Mouse (Mus musculus): ENCODE measurements at regions not wholly inside any gene's neighbourhood (a gene's known extent, or its start where the extent isn't known, plus 50 kb on each side); places are given as distances from the start of the nearest gene placed in this dataset.

DNA sequence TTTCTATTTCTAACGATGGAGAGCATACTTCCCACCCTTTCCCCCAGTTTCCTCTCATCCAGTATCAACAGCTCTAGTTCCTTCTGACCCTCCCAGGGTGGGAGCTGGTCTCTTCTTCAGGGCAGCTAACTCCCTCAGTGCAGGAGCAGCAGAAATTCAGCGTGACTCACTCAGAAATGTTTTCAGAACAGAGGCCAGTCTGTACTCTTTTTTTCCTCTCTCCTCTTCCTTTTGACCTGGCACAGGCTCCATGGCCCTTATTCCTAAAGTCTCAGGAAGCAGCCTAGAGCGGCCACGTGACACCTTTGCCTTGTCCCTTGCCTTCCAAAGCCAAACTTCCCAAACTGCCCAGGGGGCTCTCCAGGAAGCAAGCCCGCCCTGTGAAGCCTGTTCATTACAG, 55.4 kb downstream of the Pja1 start:
- no peak for DNase-seq (ENCODE audit: low spot score)

DNA sequence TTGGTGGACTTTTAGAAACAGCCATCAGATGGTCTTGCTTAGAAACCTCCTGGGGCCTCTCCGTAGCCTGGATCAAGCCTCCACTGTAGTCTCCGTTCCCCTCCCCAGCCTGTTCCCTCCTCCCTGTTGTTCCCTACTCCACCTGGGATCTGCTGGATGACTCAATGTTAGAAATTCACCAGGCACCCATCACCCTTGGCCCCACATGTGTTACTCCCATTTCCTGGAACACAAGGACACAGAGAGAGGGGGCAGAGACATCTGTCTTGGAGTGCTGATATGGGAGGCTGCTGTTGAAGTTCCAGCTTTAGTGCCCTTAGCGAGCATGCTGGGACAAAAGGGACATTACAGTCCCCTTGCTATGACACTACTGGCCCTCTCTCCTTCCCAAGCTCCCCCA, 60.1 kb downstream of the Pja1 start:
- DNase-seq (ENCODE audit: low spot score): no peak

DNA sequence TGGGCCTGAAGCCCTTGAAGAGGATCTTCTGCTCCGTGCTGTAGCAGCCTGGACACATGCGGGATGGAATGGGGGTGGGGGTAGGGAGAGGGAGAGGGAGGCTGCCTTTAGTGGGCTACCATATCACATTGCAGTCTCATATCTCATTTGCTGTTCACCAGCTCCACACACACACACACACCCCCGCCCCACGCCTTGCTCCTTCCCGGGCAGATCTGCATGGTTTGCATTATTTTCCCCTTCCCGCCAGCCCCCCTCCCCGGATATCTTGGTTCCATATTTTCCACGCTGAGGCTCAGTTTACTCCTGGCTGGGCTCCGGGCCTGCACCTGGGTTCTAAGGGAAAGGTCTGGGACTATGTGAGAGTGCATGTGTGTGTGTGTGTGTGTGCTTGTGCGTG, 61.2 kb downstream of the Pja1 start:
- no peak for DNase-seq (ENCODE audit: low spot score)

DNA sequence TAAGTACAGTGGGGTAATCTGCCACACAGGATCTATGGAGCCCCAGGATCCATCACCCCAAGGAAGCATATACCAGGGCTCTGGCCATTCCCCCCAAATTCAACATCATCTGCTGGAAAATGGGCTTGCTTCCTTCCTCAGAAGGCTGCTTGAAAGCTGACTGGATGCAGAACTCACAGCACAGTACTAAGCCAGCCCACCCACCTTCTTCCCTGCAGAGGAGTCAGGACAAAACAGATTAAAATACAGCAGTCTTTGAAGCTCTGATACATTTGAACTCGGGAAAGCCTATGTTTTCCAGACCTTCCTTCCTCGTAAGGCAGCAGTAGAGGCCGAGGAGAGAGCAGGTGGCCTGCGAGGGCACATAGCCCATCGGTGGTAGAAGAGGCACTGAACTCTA, 61.7 kb downstream of the Pja1 start:
- DNase-seq (ENCODE audit: low spot score): no peak

DNA sequence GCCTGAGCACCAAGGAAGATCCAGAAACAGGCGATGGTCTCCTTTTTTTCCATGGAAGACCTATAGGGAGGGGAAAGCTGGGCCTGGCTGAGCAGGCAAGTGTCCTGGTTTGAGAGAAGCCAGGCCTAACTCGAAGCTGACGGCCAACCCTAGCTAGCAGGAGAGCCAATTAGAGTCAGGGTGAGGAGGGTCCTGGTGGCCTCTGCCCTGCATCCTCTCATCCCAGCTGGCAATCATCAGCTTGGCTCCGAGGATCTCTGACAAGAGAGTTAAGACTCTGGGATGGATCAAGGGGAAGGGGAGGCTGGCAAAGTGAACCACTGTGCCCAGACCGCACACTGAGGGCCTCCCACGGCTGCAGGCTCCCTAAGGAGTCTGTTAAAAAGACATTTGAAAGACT, 62.3 kb downstream of the Pja1 start:
- no peak for DNase-seq (ENCODE audit: low spot score)

DNA sequence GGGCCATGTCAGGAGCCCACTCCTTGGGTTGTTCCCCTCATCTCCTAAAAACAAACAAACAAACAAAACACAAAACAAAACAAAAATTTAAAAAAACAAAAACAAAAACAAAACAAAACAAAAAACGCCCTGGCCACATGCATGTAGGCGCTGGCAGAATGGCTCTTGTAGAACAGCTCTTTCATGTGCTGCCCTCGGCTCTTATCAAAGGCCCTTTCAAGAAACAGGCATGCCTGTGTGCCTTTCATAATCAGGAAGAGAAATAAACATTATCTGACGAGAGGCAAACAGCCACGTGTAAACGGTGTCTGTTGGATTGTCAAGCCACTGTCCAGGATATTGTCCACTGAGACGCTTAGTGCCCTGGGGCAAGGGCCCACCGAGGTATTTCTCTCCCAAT, 65.2 kb downstream of the Pja1 start:
- DNase-seq (ENCODE audit: low spot score): no peak

DNA sequence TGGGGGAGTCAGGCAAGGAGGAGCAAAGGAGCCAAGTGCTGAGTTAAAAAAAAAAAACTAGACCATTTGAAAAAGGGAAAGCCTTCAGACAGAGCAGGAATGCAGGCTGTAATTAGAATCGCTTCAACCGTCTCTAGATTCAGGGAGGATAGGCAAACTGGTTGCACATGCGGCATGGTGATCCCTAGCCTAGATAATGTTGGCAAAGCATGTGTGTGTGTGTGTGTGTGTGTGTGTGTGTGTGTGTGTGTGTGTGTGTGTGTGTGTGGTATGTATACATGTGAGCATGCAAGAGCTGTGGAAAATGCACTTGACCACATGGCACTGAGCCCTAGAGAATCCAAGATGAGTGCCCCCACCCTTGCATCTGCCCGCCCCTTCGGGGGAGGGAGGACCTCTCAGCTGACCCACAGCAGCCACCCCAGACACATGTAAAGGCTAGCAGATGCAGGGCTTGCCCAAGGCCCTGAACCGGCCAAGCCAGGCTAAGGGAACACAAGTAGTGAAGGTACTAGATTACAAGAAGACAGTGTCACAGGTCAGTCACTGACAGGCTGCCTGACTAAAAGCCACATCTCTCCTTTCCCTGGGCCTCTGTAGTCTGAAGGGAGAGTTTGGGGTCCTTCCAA, 67.4 kb downstream of the Pja1 start:
- DNase-seq (ENCODE audit: low spot score): peak; percentile 46

DNA sequence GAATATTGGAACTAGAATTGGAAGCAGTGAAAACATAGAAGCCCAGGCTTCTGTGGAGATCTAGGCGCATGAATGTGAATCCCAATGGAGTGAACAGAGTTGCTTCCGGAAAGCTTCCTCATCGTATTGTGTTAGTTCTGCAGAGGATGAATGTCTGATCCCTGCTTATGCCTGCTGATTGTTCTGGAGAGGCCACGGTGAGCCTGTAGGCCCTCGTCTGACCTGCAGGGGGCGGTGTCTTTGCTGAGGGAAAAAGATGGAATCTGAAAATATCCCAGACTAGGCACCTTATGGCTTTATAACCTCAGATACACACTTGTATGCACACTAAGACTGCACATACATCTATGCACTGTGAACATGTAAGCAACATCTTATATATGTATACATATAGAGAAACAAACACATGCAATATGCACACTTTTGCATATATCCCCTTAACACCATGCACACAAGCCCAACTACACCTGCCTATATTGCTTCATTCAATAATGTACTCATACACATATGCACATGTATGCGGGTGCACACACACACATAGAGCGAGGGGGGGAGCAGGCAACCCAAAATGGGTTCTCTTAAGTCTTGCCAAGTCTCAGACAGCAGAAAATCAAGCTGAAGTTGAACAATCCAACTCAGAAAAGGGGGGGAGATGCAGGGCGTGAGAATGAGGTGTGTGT, 68.1 kb downstream of the Pja1 start:
- peak; percentile 71 for DNase-seq (ENCODE audit: low spot score)

DNA sequence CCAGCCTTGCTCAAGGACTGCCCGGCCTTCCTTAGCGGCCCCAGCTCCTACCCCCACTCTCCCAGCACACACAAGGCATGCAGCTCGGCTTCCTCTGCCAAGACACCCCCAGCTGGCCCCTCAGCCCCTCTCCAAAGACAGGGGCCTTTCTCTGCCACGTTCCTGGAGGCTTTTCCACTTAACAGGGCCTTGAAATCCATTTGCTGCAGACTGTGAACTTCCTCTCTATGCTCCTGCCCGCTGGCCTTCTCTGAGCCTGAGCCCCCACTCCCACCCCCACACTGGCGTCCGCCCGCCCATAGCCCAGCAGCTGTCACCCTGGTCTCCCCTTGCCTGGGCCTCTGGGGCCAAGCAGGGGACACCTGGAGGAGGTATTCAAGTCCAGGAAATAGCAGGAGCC, 73.7 kb downstream of the Pja1 start:
- no peak for DNase-seq (ENCODE audit: low spot score)

DNA sequence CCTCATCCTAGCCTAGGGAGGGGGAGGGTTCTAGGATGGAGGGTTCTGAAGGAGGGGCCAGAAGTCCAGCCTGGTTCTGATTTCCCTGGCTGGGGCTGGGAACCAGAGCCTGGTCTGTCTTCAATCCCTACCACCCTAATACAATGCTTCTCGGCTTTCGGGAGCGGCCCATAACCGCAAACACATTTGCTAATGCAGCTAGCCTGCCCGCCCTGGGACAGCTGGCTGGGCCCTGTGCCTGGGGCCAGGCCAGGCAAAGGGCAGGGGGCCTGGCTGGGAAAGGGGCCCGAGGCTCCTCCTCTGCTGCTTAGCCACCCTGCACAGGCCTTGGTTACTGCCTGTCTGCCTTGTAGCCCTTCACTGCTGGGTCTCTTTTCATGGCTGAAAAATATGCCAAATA, 74.9 kb downstream of the Pja1 start:
- no peak for DNase-seq (ENCODE audit: low spot score)

DNA sequence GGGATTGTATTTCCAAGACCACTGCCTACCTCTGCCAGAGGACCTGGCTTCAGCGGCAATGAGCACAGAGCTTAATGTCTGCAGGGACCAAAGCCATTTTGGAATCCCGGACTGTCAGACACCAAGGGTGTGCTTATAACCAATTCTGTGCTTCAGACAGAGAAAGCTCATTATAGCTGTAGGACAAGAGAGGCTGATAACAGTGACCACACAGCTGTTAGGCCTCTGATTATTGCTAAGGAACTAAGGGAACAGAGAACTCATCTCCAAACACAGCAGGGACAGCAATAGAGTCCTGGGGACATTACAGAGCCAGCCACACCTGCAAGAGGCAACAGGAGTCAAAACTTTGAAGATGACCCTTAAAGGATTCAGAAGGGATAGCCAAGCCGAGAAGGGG, 76.0 kb downstream of the Pja1 start:
- DNase-seq (ENCODE audit: low spot score): no peak

DNA sequence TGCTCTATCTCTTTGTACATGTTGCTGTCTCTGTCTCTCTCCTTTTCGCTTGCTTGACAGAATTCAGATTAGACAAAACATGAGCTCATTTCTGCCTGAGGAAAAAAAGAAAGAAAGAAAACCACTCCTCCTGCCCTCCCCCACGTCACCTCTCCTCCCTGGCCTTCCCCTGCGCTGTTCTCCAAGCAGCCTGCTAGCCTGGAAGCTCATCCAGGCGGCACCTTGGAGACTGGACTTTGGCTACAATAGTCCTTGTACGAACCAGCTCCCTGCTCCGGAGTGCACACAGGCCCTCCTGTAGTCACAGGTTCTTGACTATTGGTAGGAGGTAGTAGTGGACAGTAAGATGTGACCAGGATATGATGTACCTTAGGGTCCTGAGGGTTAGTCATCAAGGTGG, 79.4 kb downstream of the Pja1 start:
- DNase-seq (ENCODE audit: low spot score): no peak

DNA sequence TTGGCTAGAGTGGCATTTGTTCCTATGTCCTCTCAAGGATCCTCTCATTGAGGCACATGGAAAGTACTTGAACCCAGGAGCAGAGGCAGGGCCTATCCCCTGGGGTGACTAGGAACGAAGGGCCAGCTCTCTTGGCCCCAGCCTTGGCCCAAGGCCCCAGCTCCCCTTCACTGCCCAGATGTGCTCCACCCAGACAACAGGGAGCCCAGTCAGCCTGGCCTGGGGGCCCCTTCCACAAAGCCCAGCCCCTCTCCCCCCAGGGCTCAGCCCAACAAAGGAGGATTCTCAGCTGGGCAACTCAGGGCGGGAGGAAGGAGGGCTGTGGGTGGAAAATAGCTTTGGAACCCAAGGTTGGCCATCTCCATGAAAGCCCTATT, 80.6 kb downstream of the Pja1 start:
- DNase-seq (ENCODE audit: low spot score): no peak

DNA sequence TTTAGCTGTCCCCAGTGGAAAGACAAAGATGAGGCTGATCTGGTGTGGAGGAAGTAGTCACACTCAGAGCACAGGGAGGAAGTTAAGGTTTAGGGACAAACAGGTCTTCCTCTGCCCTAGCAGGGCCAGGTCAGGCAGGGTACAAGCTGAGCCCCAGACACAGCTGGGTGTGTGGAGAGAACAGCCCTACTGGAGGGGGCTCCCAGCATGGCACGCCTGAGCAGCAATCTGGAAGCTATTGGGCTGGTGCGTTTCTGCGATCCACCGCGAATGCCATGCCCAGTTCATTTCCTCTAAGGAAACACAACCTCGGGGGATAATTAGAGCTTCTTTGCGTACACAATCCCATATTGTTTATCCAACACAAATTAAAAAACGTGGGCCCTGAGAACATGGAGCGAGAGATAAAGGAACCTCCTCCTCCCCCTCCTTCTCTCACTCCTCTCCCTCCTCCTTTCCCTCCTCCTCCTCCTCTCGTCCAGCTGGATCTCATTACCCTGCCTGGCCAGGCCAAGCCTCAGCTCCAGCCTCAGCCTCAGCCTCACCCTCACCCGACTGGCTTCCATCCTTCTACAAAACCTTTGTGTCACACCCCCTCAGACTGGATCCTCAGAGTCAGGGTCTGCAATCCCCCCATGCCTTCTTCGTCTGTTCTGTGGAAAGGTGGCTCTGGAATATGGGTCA, 81.2 kb downstream of the Pja1 start:
- DNase-seq (ENCODE audit: low spot score): peak; percentile 25

DNA sequence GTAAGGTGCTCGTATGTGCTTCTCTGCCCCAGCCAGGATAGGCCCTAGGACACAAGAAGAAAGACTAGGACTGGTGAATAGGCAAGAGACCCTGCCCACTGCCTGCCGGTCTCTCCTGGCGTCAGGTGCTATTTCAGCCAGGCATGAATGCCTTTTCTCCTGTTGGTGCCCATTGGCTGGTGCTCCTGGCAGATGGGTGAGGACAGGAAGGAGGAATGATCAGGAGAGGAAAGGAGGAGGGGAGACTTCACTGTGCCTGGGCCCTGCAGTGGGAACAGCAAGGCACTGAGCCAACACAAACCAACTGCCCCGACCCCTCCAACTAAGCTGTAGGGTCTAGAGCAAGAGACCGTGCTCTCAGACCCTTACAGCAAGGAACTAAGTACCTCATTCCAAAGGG, 100.4 kb downstream of the Pja1 start:
- no peak for DNase-seq (ENCODE audit: low spot score)

DNA sequence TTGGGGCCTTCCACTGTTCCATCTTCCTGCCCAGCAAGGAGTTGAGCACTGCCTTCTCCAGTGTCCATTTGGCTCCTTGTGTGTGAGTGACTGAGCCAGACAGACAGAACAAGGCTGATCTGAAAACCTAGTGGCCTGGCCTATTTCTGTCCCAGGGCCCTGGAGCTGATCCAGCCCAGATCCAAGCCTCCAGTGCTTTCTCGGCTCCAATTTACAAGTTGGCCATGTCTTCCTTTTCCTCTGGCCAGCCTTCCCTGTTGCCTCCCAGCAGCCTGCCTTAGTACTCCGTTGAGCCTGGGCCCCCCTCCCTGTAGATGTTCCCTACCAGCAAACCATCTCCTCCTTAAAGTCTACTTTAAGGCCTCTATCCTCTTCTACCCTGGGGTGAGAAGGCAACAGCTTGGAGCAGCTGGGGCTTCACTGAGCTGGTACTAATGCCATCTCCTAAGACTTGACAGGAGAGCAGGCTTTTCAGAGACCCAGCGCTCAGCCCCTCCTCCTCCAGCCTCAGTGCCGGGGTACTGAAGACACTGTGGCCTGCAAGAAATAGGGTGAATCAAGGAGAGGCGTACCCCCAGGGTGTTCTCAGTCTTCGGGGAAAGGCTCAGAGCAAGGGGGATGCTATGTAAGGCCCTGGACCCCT, 101.7 kb downstream of the Pja1 start:
- no peak for DNase-seq (ENCODE audit: low spot score)

DNA sequence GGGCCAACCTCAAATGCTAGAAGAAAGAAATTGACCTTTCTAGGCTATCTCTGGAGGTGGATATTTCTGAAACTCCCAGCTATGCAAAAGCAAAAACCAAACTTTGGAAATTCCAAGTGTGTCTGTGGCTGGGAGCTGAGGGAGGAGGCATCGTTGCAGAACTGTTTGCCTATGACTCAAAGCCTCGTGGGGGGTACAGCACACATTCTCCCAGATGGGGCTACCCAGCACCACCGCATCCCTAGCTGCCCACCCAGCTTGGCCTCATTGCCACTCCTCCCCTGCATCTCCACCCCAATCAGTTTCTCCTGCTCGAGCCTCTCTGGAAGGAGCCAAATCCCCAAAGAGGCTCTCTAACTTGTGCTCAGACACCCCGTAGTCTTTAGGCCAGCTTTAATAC, 107.0 kb downstream of the Pja1 start:
- no peak for DNase-seq (ENCODE audit: low spot score)

DNA sequence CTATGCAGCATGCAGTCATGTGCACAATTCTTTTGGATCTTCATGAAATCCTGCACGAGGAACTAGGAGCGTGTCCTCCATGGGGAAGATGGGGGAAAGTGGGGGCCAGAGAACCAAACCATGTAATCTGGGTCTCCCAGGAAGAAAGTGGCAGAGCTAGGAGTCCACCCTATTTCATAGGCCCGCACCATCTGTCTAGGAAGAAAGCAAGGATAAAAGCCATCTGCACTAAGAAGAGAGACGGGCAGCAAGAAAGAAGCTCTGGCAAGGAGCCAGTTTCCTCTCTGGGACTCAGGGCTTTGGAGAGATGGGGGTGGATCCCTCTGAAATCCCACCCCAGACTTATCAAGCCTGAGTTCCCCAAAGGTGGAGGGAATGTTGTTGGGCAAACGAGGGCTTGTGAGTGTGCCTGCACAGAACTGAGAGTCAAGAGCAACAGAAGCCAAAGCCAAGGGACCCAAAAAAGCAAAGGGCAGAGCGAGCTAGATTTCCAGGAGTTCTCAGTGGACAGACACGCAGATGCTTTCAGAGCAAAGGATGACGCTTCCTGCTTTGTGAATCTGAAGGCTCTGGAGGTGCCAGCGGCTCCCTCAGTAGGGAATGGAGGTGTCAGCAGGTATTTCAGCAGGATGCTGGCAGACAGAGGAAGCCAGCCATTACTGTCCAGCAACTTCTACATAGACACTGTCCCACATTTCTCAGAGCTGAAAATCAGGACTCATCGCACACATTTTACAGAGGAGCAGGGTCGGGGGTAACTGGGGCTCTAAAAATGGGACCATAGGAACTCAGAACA, 110.8 kb downstream of the Pja1 start:
- DNase-seq (ENCODE audit: low spot score): peak; percentile 35

DNA sequence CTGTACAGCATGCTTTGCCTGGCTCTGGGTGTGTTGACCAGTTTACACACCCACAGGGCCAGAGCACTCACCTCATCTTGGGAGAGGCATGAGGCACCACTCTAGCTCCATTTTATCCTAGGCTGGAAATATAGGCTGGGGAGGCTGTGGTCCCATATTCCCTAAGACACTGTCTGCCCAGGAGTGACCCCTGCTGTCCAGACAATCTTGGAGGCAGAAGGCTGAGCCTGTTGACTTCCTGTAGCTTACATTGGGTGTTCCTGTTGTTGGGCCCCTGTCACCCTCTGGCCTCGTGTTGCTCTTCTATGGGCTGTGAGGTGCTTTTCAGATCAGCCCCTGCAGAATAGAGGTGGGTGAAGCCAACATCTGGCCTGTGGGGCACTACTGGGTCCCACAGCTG, 112.3 kb downstream of the Pja1 start:
- peak; percentile 38 for DNase-seq (ENCODE audit: low spot score)

DNA sequence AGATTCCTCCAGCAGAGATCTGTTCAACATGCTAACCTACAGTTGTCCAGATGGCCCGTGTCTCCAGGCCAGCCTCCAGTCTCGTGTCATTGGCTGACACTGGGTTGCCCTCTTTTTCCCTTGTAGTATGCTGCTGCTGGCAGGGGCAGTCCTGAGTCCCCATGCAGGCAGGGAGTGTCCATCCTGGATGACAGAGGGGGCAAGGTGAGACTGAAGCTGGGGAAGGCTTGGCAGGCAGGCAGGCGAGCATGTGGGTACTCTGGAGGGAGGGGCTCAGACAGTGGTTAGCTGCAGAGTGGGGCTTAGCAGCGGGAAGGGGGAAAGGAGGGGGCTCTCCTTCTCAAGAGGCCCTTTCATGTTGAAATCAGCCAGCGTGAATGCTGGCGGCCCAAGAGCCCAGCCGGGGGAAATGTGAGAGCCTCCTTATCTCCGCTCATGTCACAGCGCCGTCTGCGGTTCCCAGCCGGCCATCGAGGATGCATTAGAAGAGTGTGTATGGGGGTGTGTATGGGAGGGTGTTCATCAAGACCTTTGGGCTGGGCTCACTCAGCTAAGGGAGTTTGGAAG, 112.9 kb downstream of the Pja1 start:
- peak; percentile 34 for DNase-seq (ENCODE audit: low spot score)

DNA sequence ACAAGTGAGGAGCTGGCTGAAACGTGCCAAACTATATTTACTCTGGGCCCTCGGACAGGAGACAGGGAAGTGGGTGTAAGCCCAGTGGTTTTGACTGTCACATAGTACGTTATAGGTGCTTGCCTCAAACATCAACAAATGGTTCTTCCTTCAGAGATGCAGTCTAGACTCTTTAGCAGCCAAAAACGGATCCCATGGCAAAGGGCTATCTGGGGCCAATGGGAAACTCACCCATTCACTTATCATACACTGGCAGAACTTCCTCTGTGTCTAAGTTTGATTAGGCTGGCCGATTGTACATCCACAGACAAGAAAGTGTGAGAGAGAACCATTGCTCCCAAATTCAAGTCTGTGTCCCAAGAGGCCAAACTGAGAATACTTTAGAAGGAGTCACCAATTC, 115.9 kb downstream of the Pja1 start:
- DNase-seq (ENCODE audit: low spot score): peak; percentile 7

DNA sequence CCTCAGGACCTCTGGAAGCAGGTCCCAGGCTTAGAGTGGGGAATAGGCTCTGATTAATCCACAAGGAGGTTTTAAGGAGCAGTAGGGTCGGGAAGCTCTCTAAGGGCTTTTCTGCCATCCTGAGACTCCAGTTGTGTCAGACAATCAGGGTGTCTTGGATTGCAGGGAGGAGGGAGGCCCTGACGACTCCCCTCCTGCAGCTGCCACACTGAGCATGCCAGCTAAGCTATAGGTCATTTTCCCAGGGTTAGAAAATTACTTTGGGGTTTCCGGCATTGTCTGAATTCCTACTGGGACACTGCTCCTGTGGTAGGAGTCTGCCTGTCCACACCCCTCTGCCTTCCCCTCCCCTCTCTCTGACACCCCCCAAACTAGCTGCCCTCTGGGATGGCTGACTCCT, 120.8 kb downstream of the Pja1 start:
- no peak for DNase-seq (ENCODE audit: low spot score)
